Mouse (Mus musculus) liver, adult 2 months (tissue): ENCODE results near the gene Nrtn. TPM values are rescaled to one million over a fixed set of nuclear protein-coding genes. Genes with fewer than 3 reads are reported as not detected.
A peak's percentile ranks its signal among the peaks of the same experiment; 100 is the strongest.

Source experiments
- DNase-seq: peaks from one replicate; pipeline ENCODE4 v3.0.0-alpha.2; 2011; ENCODE audit warnings: low read depth, low spot score; ENCODE audit errors: extremely low read depth
- H3K27ac ChIP-seq: fragments of 200-500 bp; replicated peaks from 2 replicates; pipeline ENCODE4 v1.5.1; 2012; ENCODE audit warnings: low read depth, mild to moderate bottlenecking, control low read depth, inconsistent platforms, low read length; ENCODE audit not compliant: insufficient read depth
- H3K27me3 ChIP-seq: fragments of 200-500 bp; 2 replicates; pipeline ENCODE4 v1.6.1; 2012; ENCODE audit warnings: mild to moderate bottlenecking, moderate library complexity, low read length, inconsistent platforms; ENCODE audit not compliant: control insufficient read depth, insufficient read depth
- H3K36me3 ChIP-seq: fragments of 200-500 bp; 2 replicates; pipeline ENCODE4 v1.6.1; 2012; ENCODE audit warnings: low read length, inconsistent platforms; ENCODE audit not compliant: control insufficient read depth, insufficient read depth
- H3K4me1 ChIP-seq: fragments of 200-500 bp; 2 replicates; pipeline ENCODE4 v1.6.1; 2011; ENCODE audit warnings: low read length; ENCODE audit not compliant: control insufficient read depth, insufficient read depth
- H3K4me3 ChIP-seq: fragments of 200-500 bp; 2 replicates; pipeline ENCODE4 v1.5.1; 2011; ENCODE audit warnings: low read depth, mild to moderate bottlenecking, control low read depth, low read length, moderate library complexity; ENCODE audit not compliant: insufficient read depth
- H3K79me2 ChIP-seq: fragments of 200-500 bp; 2 replicates; pipeline ENCODE4 v1.6.1; 2012; ENCODE audit warnings: inconsistent platforms, mild to moderate bottlenecking, low read length, moderate library complexity; ENCODE audit not compliant: control insufficient read depth, insufficient read depth
- H3K9ac ChIP-seq: fragments of 200-500 bp; 2 replicates; pipeline ENCODE4 v1.6.1; 2012; ENCODE audit warnings: low read depth, mild to moderate bottlenecking, control low read depth, inconsistent platforms, low read length
- CTCF ChIP-seq: fragments of 200-500 bp; IDR thresholded peaks from 2 replicates; pipeline ENCODE4 v1.5.1; 2011; ENCODE audit warnings: low read depth, low read length, control low read depth
- POLR2A ChIP-seq: fragments of 200-500 bp; IDR thresholded peaks from 2 replicates; pipeline ENCODE4 v1.6.1; 2011; ENCODE audit warnings: low read length, control low read depth; ENCODE audit not compliant: insufficient read depth; ENCODE audit errors: extremely low read depth
- WGBS: fragments of 180-500 bp; shearing (Covaris S2); methylation state at CpG from one replicate; pipeline ENCODE4 v1.1.7; 2018; 5-methylcytosine and 5-hydroxymethylcytosine counted together
- polyA plus RNA-seq: library from polyadenylated mRNA; depleted of rRNA; stranded (reverse); fragments of >200 nt; gene quantifications from 2 replicates; pipeline ENCODE4 v1.2.3, GENCODE M21; 2012
- total RNA-seq: library from RNA; depleted of rRNA; stranded (reverse); fragments of >200 nt; gene quantifications from 2 replicates; pipeline ENCODE4 v1.2.3, GENCODE M21; 2014

Gene Nrtn
- total and polyA plus RNA-seq, 2 experiments = 0.83 to 1.9 TPM

- under 1% methylated on average over 28 of the region's 28 CpGs for WGBS
- DNase-seq = peak; percentile 57
- TF ChIP-seq CTCF = no peak
- peak; percentile 84; the same call in 1 of the 2 replicates for TF ChIP-seq POLR2A
- Histone ChIP-seq H3K27me3 (no peaks in the 10 kb centered on the region), H3K36me3 (no peaks in the 10 kb centered on the region), H3K79me2 (no peaks in the 10 kb centered on the region), H3K4me3 (peak overlapping the region; percentile 73), H3K27ac (peak overlapping the region; percentile 57; the same call in 1 of the 2 replicates), H3K9ac (peak overlapping the region; percentile 75), H3K4me1 (peaks cover 15% of the 10 kb centered on the region)
Measured at GRCm38 (mm10) chr17:56761991-56762410, 4.7 kb upstream of the Nrtn start.

- no peak for DNase-seq
- Histone ChIP-seq H3K27ac (no peak overlapping the region), H3K79me2 (no peaks in the 10 kb centered on the region), H3K27me3 (no peaks in the 10 kb centered on the region), H3K4me3 (no peak overlapping the region), H3K9ac (no peak overlapping the region), H3K36me3 (no peaks in the 10 kb centered on the region), H3K4me1 (peaks cover 15% of the 10 kb centered on the region)
- TF ChIP-seq POLR2A = no peak
- TF ChIP-seq CTCF = no peak
- 82% methylated on average over 3 of the region's 3 CpGs for WGBS
Measured at GRCm38 (mm10) chr17:56761077-56761476, 3.7 kb upstream of the Nrtn start.

- H3K27ac ChIP-seq = no peak overlapping the region
- no peak overlapping the region for H3K9ac ChIP-seq
- DNase-seq = no peak
- peaks cover 10% of the 10 kb centered on the region for H3K4me1 ChIP-seq
- no peaks in the 10 kb centered on the region; the same call in 1 of the 2 replicates for H3K27me3 ChIP-seq
- no peak overlapping the region for H3K4me3 ChIP-seq
- H3K36me3 ChIP-seq = no peaks in the 10 kb centered on the region
- TF ChIP-seq POLR2A (no peak), CTCF (no peak)
- 84% methylated on average over 7 of the region's 7 CpGs for WGBS
- no peaks in the 10 kb centered on the region for H3K79me2 ChIP-seq
Measured at GRCm38 (mm10) chr17:56759261-56759660, 1.9 kb upstream of the Nrtn start.

- no peak overlapping the region for H3K27ac ChIP-seq
- H3K27me3 ChIP-seq = no peaks in the 10 kb centered on the region; the same call in 1 of the 2 replicates
- no peak overlapping the region for H3K9ac ChIP-seq
- H3K79me2 ChIP-seq = no peaks in the 10 kb centered on the region
- TF ChIP-seq CTCF (peak; percentile 55), POLR2A (no peak)
- H3K36me3 ChIP-seq = no peaks in the 10 kb centered on the region
- WGBS = 8% methylated on average over 12 of the region's 12 CpGs
- peaks cover 9% of the 10 kb centered on the region for H3K4me1 ChIP-seq
- peak; percentile 33 for DNase-seq
- no peak overlapping the region for H3K4me3 ChIP-seq
Measured at GRCm38 (mm10) chr17:56758132-56758531, 802 bp upstream of the Nrtn start.

- H3K4me1 ChIP-seq = peaks cover 5% of the 10 kb centered on the region
Measured at GRCm38 (mm10) chr17:56756703-56757399, 479 bp downstream of the Nrtn start.

More at GRCm38 (mm10) chr17:56756703-56757399, 479 bp downstream of the Nrtn start:
- TF ChIP-seq CTCF (peak; percentile 58), POLR2A (no peak)
- H3K9ac ChIP-seq = peak overlapping the region; percentile 79
- no peaks in the 10 kb centered on the region for H3K36me3 ChIP-seq
- DNase-seq = no peak
- H3K27me3 ChIP-seq = peaks cover 2% of the 10 kb centered on the region; the same call in 1 of the 2 replicates
- no peak overlapping the region for H3K27ac ChIP-seq
- no peaks in the 10 kb centered on the region for H3K79me2 ChIP-seq
- H3K4me3 ChIP-seq = peak overlapping the region; percentile 53; the same call in 1 of the 2 replicates
- 2% methylated on average over 51 of the region's 51 CpGs for WGBS
